Mouse (Mus musculus) layer of hippocampus, postnatal 36 days (tissue): ENCODE data around the gene Serpina3m. TPM values are rescaled to one million over a fixed set of nuclear protein-coding genes. Genes with fewer than 3 reads are reported as not detected.

Experiments used
- total RNA-seq, 2 experiments: library from RNA; stranded (reverse); gene quantifications; 2 replicates each; pipeline ENCODE4 v1.2.3; 2021

The Serpina3m gene
- total RNA-seq, 2 experiments from 2014 or later = 0.30 to 0.47 TPM

Other genes with a start within 250 kb of the Serpina3m start
- gene Serpina5, start 237.4 kb upstream of the Serpina3m start, total RNA-seq = not detected
- gene Serpina3a, start 225.8 kb upstream of the Serpina3m start, total RNA-seq = not detected
- gene Serpina3b, start 210.5 kb upstream of the Serpina3m start, total RNA-seq = not detected
- under 1 TPM; 0.23 to 0.45 TPM for gene Serpina3c, start 184.6 kb upstream of the Serpina3m start, total RNA-seq
- gene Serpina3f, start 123.9 kb upstream of the Serpina3m start, total RNA-seq = under 1 TPM in 1 of 2 experiments, not detected in 1; 0.78 TPM
- gene Serpina3g, start 102.2 kb upstream of the Serpina3m start, total RNA-seq = 1 to 10 TPM; 1.6 to 3.4 TPM
- 1 to 10 TPM in 1 of 2 experiments, not detected in 1; 1.2 TPM for gene Serpina3i, start 75.4 kb upstream of the Serpina3m start, total RNA-seq
- gene Serpina3j, start 23.9 kb upstream of the Serpina3m start, total RNA-seq = not detected
- not detected for gene Serpina3k, start within 50 bp of the Serpina3m start, total RNA-seq
- gene Serpina3n, start 68.2 kb downstream of the Serpina3m start, total RNA-seq = 10 to 100 TPM; 72.9 to 78.6 TPM
- not detected for gene Gsc, start 134.8 kb downstream of the Serpina3m start, total RNA-seq